Mouse (Mus musculus) gastrocnemius, adult 2 months (tissue): ENCODE measurements around the gene Ankfy1. TPM values are rescaled to one million over a fixed set of nuclear protein-coding genes. Genes with fewer than 3 reads are reported as not detected.
"Not testable (repeated sequence)": the region's sequence is repeated elsewhere in the genome, so short reads cannot be mapped to it uniquely, and the experiment has no call there.

Experiments used
- DNase-seq: peaks from one replicate; pipeline ENCODE4 v3.0.0; 2022
- H3K27ac ChIP-seq: fragments of 200-600 bp; 2 replicates; pipeline ENCODE4 v1.8.1; 2022; ENCODE audit warnings: mild to moderate bottlenecking
- H3K4me3 ChIP-seq: fragments of 200-600 bp; 2 replicates; pipeline ENCODE4 v1.8.1; 2022; ENCODE audit warnings: mild to moderate bottlenecking, moderate library complexity
- CTCF ChIP-seq: fragments of 200-600 bp; IDR thresholded peaks from 2 replicates; pipeline ENCODE4 v1.8.1; 2022; ENCODE audit warnings: antibody characterized with exemption, mild to moderate bottlenecking, moderate library complexity
- intact Hi-C: fragments of 180-260 bp; cut with DNase I; formaldehyde crosslinking; loops from one replicate; pipeline ENCODE4 v1.15.1; 2025
- total RNA-seq, 2 experiments: library from RNA; stranded (reverse); gene quantifications; 2 replicates each; pipeline ENCODE4 v1.2.3; 2021

Gene Ankfy1
- total RNA-seq, 2 experiments from 2014 or later = 8.5 to 10.4 TPM

DNA sequence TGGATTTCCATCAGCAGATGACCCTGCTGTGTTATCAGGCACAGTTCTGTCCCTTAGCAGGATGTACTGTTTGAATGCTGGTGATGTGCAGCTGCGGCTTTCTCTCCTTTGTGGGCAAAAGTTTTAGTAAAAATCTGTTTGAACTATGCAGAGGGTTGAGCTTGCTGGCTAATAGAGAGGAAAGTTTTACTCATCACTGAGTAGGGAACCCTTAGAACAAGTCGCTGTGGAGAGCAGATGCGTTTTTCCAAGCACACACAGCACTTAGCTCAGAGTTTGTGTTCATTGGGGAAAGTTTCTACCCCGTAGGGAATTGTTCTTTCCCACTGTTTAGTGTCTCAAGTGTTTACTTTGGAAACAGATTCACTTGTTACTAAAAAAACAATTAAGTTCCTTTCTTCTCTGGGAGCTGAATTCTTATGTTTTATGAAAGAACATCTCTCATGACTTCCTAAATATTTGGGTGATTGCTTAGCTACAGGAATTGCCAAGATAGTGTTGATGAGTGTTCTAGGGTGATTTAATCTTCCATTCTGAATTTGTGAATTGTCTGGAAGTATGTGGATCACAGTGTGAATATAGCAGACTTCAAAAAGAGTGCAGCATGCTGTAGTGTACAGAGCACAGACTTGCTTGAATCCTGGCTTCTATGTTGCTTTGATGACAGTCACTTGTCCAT, 45.2 kb downstream of the Ankfy1 start:
- H3K27ac ChIP-seq = peak overlapping the region; percentile 71
- no peak for DNase-seq
- intact Hi-C loops = no loop called here
- H3K4me3 ChIP-seq = no peak overlapping the region
- TF ChIP-seq CTCF = no peak

- intact Hi-C loops = no loop called here
- Histone ChIP-seq H3K4me3 (no peak overlapping the region), H3K27ac (peak overlapping the region; percentile 65)
- no peak for DNase-seq
- TF ChIP-seq CTCF = no peak
These were observed 45.7 kb downstream of the Ankfy1 start for GRCm38 (mm10) chr11:72735519-72735860.

GRCm38 (mm10) chr11:72736320-72736719, 46.5 kb downstream of the Ankfy1 start:
- no peak overlapping the region for H3K4me3 ChIP-seq
- 0 out of 2 replicates have a peak overlapping the region, but pooled peaks have one; percentile 65 for H3K27ac ChIP-seq
- intact Hi-C loops = no loop called here
- no peak for TF ChIP-seq CTCF
- no peak for DNase-seq

DNA sequence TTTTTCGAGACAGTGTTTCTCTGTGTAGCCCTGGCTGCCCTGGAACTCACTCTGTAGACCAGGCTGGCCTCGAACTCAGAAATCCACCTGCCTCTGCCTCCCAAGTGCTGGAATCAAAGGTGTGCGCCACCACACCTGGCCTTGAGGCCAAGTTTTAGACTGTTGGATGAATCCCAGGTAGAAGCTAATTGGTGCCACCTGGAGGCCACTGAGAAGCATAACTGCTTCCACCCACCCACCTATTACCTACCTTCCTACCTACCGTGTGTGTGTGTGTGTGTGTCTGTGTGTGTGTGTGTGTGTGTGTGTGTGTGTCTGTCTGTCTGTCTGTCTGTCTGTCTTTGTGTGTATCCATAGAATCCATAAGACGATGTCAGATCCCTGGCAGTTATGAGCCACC, 47.7 kb downstream of the Ankfy1 start:
- not testable (repeated sequence) for H3K27ac ChIP-seq

GRCm38 (mm10) chr11:72739048-72739447, 49.2 kb downstream of the Ankfy1 start:
- no peak overlapping the region for H3K4me3 ChIP-seq
- DNase-seq = no peak
- no peak overlapping the region for H3K27ac ChIP-seq
- TF ChIP-seq CTCF = no peak
- intact Hi-C loops = no loop called here

More for the DNA sequence above, 47.7 kb downstream of the Ankfy1 start:
- DNase-seq = peak; percentile 27
- intact Hi-C loops, H3K4me3 ChIP-seq: not testable (repeated sequence)
- peak; percentile 43 for TF ChIP-seq CTCF

DNA sequence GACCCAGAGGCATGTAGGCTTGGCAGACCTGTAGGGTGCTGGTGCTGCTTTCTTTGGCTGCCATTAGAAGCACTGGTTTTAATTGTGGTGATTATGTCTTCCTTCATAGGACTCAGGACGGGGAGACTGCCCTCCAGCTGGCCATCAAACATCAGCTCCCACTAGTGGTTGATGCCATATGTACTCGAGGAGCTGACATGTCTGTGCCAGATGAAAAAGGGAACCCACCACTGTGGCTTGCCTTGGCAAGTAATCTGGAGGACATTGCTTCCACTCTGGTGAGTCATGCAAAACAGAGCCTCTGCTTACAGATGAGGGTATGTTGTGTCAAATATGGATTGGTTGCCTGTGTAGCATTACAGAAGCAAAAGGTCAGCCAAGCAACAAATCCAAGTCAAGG, 62.1 kb downstream of the Ankfy1 start:
- intact Hi-C loops = no loop called here
- peak; percentile 44 for DNase-seq
- TF ChIP-seq CTCF = peak; percentile 51

DNA sequence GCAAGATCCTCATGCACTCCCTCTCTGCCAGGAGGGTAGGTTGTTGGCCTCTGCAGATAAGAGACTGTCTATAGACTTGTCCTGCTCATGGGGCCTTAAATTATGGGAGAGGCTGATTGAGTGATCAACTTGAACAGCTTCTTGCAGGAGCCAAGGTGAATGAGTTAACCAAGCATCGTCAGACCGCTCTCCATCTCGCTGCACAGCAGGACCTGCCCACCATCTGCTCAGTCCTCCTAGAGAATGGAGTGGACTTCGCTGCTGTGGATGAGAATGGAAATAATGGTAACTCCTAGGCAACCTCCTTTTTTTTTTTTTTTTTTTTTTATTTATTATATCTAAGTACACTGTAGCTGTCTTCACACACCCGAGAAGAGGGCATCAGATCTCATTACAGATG, 68.5 kb downstream of the Ankfy1 start:
- no peak for DNase-seq
- intact Hi-C loops = no loop called here
- H3K4me3 ChIP-seq = no peak overlapping the region
- no peak for TF ChIP-seq CTCF
- no peak overlapping the region for H3K27ac ChIP-seq

More for the DNA sequence above, 62.1 kb downstream of the Ankfy1 start:
- H3K27ac ChIP-seq = peak overlapping the region; percentile 70
- H3K4me3 ChIP-seq = no peak overlapping the region

DNA sequence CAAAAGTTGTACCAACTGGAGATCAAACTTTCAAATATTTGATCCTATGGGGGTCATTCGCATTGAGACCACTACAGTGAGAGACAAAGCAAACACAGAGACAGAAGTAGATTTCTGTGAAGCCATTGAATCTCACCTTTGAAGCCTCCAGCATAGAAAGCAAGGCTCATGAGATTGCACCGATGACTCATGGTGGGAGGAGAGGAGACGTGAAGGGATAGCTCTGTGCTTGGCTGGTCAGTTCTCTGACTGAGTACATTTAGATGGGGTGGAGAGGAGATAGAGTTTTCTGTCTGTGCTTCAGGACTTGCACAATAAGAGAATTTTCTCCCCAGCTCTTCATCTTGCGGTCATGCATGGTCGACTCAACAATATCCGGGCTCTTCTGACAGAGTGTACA, 69.8 kb downstream of the Ankfy1 start:
- DNase-seq = no peak
- Histone ChIP-seq H3K4me3 (no peak overlapping the region), H3K27ac (no peak overlapping the region)
- TF ChIP-seq CTCF = no peak
- intact Hi-C loops = no loop called here

GRCm38 (mm10) chr11:72760781-72761180, 71.0 kb downstream of the Ankfy1 start:
- DNase-seq = no peak
- H3K27ac ChIP-seq = no peak overlapping the region
- H3K4me3 ChIP-seq = no peak overlapping the region
- intact Hi-C loops = no loop called here
- no peak for TF ChIP-seq CTCF

GRCm38 (mm10) chr11:72764270-72764669, 74.5 kb downstream of the Ankfy1 start:
- no peak for TF ChIP-seq CTCF
- intact Hi-C loops = no loop called here
- H3K27ac ChIP-seq = no peak overlapping the region
- H3K4me3 ChIP-seq = no peak overlapping the region
- DNase-seq = no peak

DNA sequence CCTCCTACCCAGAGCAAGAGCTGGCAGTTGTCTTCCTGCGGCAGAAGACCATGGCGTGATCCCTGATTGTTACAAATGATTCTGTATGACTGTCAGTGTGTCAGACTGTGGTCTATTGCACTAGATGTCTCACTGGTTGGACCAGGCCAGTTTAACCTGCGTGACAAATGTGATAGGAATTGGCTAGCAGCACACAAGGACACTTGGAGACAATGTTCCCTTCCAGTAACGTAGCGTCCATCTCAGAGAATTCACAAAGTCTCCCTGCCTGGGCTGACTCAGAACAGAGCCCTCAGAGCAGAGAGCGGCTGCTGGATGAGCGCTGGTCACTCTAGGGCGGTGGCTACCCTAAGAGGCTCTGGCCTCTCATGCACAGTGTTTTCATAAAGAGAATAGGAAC, 77.9 kb downstream of the Ankfy1 start:
- DNase-seq = no peak
- Histone ChIP-seq H3K27ac (no peak overlapping the region), H3K4me3 (no peak overlapping the region)
- no peak for TF ChIP-seq CTCF
- intact Hi-C loops = no loop called here

- Histone ChIP-seq H3K4me3 (no peak overlapping the region), H3K27ac (no peak overlapping the region)
- intact Hi-C loops = no loop called here
- no peak for TF ChIP-seq CTCF
- DNase-seq = no peak
These were observed 79.3 kb downstream of the Ankfy1 start for GRCm38 (mm10) chr11:72769061-72769460.

DNA sequence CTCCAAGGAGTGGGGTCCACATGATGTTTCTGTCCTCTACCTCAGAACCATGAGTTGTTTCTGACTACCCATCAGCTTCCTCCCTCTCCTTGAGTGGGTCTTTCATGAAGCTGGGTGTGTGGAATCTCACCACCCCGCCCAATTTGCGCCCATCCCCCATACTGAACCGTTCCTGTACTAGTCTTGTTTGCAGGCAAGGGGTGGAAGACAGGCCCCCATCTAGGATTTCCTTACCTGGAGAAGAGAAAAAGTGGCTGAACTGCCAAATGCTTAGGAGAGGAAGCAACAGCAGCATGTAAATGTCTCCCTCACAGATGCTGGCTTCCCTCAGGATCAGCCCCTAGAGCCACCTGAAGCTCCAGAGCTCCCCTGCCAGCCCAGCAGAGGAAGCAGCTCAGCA, 80.5 kb downstream of the Ankfy1 start:
- intact Hi-C loops = no loop called here
- no peak overlapping the region for H3K27ac ChIP-seq
- H3K4me3 ChIP-seq = no peak overlapping the region
- TF ChIP-seq CTCF = no peak
- DNase-seq = no peak

DNA sequence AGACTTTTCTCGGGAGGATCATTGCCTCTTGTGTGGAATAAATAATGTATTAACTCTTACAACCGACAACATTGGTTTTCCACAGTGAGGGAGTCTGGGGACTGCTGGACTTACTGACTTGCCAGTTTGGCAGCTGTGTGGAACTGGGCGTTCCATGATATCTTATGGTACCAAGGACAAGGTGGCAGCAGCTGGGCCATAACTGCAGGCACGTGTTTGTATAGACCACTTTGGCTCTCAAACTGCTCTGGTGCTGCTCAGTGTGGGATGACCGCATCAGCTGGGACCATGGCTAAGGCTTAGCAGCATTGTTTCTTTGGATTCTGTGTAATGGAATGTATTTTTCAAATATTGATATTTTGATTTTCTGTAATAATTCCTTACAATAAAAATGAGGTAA, 81.0 kb downstream of the Ankfy1 start:
- intact Hi-C loops = no loop called here
- no peak for DNase-seq
- no peak for TF ChIP-seq CTCF
- H3K27ac ChIP-seq = no peak overlapping the region
- no peak overlapping the region for H3K4me3 ChIP-seq
